Mouse (Mus musculus): Measurements from ENCODE around the gene Sergef.

The Sergef gene

DNA sequence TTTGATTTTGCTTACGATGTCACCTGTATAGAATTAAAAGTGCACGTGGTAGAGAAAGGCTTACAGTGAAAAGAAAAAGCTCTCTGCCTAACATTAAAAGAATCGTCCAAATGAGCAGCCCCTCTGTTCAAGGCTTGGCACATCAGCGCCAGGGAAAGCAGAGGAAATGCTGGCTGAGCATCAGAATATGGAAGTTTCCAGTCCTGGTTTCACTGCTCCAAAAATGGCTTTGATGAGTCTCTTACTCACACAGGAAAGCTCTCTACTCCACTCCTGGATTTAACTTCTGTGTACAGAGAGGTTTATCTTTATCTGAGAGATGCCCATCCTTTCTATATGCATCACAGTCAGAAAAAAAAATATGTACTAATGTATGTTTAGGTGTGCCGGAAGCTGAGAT, 61.5 kb downstream of the Sergef start:
- CTCF ChIA-PET = no interaction called here

DNA sequence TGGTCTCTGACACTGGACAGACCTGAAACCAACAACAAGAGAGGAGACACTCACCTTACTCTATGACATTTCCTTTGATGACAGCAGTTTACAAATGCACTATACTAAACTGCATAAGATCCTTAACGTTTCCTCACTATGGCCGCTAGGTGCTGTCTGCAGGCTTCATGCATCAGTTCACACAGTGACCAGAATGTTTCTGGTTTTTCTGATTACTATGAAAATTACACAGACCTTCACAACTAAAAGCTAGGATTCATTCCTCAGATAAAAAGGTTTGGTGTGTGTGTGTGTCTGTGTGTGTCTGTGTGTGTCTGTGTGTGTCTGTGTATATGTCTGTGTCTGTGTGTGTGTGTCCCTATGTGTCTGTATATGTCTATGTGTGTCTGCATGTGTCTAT, 63.7 kb downstream of the Sergef start:
- CTCF ChIA-PET = no interaction called here

DNA sequence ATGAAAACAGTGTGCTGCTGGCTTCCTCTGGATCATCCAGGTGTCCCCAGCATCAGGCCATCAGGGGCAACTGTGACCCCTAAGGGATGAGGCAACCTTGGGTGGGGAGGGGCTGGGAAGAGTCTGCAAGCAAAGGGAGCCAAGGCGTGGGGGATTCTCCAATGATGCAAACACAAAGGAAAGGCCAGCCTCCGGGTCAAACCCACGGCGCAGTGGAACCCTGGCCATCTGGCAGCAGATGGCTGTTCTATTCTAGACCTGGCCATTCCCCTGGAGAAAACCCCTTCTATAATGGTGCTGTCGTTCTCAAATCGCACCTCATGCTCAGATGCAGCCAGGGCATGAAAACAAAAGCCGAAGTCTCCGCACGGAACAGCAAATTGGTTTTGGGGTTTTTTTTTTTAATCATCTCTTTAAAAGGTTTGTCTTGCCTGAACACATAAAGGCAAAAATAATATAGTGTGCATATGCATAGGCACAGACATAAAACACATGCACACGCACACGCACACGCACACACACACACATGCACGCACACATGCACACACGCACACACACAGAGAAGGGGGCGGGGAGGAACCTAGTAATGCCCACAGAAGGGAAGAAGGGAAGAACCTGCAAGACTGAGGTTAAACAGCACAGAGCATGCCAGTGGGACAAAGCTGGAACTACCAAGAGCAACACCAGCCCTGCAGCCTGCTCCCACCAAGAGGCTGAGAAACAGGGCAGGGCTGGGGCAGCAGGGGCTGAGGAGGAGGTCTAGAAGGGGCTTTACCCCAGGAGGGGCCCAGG, 66.6 kb downstream of the Sergef start:
- CTCF ChIA-PET = no interaction called here

DNA sequence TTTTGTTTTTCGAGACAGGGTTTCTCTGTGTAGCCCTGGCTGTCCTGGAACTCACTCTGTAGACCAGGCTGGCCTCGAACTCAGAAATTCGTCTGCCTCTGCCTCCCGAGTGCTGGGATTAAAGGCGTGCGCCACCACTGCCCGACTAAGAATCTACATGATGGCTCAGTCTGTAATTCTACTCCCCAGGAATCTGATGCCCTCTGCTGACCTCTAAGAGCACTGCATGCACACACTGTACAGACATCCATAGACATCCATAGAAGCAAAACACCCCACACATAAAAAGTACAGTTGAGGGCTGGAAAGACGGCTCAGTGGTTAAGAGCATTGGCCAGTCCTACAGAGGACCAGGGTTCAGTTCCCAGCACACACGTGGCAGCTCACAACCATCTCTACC, 70.1 kb downstream of the Sergef start:
- CTCF ChIA-PET = interaction anchor here (0.7 kb wide), 1 partner anchor 256 kb away, joined by 5 read pairs; no protein-coding TSS in a partner anchor

DNA sequence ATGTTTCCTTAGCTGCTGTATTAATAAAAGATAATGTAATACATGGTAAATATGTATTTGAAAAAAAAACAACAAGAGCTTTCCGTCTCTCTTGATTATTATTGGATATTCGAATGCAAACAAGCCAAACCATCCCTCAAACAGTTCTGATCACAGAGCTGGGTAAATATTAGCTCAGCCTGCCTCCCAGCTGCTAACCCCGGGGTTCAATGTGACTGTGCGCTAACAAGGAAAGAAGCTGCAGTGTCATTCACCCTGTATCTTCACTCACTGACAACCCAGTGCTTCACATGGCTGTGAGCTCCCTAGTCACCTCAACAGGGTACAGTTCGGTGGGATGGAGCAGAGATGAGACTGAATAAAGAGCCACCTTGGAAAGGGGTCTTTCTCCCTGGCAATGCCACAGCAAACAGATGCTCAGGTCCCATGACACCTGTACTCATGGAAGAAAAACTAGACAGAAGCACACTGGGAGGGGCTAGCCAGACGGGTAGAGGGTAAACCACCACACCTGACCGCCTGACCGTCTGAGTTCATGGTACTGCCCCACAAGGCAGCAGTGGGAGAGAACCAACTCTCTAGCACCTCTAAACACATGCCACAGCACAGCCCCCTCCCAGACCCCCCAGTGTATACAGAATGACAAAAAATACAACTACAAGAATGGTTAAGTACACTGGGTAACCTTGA, 73.1 kb downstream of the Sergef start:
- CTCF ChIA-PET = no interaction called here

DNA sequence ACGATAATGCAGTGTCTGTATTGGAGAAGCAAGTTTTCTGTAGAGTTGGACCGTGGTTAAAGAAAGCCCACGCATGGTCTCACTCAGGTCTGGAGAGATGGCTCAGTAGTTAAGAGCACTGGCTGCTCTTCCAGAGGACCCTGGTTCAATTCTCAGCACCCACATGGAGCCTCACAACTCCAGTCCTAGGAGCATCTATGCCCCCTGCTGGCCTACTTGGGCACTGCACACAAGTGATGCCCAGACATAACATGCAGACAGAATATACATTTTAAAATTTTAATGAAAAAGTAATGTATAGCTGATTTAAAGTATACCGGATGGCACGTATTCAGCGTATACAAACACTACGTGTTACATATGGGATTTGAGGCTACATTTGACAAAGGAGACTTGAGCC, 74.2 kb downstream of the Sergef start:
- CTCF ChIA-PET = no interaction called here

DNA sequence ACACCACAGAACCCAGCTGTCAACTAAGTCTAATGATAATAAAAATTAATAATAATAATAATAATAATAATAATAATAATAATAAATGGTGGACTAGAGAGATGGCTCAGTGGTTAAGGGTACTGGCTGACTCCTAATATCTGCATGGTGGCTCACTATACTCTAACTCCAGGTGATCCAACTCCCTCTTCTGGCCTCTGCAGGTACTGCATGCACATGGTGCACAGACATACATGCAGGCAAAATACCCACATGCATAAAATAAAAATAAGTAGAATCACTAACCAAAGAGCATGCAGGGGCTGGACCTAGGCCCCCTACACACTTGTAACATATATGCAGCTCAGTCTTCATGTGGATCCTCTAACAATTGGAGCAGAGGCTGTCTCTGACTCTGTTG, 75.8 kb downstream of the Sergef start:
- CTCF ChIA-PET = interaction anchor here (0.7 kb wide), 2 partner anchors 19 to 599 kb away, joined by 3 to 5 read pairs; no protein-coding TSS in a partner anchor

DNA sequence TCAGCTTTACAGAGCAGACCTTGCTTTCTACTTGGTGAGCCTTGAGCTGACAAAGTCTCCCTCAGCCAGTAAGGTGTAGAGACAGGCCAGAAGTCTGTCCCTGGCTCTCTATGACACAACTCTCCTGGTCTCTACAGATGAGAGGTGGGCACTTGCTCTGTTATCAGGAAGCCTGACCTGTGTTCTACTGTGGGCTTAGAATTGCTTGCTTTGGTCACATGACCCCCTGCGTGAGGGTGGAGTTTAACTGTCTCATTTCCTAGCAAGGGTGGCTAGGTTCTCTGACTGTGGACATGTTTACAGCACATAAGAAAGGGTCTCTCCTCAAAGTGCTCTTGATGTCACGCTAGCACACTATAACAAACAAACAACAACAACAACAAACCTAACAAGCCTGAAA, 79.5 kb downstream of the Sergef start:
- CTCF ChIA-PET = no interaction called here

DNA sequence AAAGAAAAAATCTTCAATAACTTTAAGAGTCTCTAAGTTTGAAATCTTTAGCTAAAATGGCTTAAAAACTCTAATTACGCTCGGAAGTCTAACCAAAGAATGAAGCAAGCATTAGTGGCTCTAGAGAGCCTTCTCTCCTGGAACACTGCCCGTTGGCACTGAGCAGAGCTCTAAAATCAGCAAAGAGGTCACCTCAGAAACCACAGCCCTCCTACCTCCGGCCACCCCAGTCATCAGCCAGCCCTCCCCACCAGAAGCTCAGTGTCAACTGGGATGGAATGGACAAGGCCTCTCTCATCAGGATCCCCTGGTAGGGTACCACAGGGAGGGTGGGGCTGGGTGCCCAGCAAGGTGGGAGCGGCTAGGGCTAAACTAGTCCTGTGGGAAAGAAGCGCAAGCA, 80.0 kb downstream of the Sergef start:
- CTCF ChIA-PET = interaction anchor here (0.6 kb wide), 1 partner anchor 181 kb away, joined by 5 read pairs; no protein-coding TSS in a partner anchor

DNA sequence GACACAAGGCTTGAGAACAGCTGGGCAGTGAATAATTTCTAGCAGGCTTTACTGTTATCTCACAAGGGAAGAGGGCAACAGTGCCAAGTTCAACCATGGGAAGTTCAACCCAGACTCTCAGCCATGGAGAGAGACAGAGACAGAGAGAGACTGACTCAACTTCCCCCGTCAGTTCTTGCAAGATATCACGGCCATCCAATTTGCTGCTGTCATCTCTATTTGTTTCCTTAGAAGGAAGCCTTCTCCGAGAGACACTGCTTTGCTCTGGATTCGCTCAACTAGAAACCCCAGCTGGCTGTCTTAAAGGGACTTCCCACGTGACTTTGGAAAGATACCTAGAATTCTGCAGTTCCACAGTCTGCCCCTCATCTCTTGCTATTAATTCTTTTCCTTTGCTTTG, 80.6 kb downstream of the Sergef start:
- CTCF ChIA-PET = interaction anchor here (0.6 kb wide), 1 partner anchor 180 kb away, joined by 5 read pairs; no protein-coding TSS in a partner anchor

DNA sequence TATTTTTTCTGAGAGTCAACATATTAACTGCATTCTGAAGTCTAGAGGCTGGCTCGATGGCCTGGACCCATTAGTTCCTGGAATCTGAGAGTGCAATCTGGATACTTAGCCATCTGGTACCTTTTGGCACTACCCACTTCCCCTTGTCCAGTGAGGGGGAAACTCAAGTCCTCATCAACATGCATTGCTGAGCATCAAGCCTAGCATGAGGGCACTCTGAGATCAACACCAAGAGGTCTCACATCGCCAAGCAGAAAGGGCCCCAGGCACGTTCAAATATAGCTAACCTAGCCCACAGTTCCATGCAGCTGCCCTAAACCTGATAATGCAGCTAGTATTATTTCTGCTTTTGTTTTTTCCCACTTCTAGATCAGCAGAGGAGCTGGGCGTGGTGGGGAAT, 81.6 kb downstream of the Sergef start:
- CTCF ChIA-PET = no interaction called here

DNA sequence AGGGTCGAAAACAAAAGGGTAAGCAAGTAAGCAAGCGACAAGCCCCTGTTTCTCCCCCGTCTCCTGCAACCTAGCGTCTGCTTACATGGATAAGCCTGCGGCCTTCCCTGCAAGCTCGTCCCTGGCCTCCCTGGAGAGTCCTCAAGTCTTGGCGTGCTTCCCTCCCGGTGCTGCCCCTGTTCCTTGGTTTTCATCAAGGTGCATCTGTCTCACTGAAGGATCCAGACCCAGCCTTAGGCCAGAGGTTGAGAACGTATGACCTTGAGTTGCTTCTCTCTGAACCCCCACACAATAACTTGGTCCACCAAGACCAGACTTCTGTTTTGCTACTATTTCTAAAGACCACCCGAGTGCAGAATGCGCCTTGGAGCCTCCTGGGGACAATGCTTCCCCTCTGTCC, 82.2 kb downstream of the Sergef start:
- CTCF ChIA-PET = no interaction called here

DNA sequence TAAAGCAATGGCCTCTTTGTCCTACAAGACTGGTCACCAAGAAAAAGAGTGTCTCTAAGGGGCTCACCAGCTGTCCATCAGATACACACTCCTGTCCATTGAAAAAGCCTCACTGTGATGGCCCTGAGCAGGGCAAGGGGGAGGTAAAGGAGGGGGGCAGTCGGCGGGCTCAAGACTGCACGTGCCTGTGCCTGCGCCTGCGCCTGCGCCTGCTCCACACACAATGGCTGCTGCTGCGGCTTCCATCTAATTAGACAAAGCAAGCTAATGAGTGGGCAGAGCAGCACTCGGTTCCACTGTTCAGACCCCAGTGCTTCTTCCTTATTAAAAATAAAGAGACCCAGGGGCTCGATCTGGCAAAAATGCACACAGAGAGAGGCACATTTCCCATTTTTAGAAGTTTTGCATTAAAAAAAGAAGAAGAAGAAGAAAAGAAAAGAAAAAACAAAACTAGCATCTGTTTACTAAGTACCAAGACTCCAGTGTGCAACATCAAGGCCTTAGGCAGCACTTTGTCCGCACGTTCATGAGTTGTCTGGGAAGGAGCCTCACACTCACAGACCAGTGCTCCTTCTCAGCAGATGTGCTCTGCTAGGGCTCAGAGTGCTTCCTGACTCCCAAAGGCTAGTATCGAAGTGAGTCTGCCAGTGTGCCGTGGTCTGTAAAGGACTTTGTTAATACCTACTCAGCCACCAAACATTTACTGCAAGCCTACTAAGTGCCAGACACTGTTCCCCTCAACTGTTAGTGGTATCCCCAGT, 83.1 kb downstream of the Sergef start:
- CTCF ChIA-PET = no interaction called here

DNA sequence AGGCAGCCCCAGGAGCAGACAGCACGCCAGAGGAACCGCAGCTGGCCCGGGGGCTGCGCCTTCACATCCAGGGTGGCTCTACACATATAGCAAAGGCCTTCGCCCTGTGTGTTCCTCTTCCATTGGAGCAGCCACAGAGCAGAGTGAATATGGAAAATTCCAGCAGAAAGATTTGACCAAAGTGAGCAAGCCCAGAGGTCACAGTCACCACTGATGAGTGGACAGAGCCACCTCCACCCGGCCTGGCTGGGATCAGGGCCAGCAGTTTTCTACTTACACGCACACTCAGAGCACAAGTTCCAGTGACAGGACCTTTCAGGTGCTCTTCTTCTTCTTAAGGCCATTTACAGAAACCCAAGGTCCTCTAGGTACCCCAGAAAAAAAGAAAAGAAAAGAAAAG, 83.9 kb downstream of the Sergef start:
- CTCF ChIA-PET = no interaction called here

DNA sequence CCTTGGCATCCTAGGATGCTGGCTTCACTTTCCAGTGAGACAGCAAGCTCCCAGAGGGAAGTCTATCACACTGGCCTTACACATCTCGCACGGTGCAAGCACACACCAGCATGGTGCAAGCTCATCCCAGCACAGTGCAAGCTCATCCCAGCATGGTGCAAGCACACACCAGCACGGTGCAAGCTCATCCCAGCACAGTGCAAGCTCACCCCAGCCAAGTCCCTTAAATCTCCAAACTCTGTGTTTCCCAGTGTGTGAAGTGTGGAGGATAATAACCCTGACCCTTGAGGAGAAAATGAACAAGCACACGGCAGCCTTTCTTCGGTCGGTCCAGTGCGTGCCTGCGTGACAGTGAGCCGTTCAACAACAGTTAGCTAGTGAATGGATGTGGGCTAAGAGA, 84.8 kb downstream of the Sergef start:
- CTCF ChIA-PET = no interaction called here

DNA sequence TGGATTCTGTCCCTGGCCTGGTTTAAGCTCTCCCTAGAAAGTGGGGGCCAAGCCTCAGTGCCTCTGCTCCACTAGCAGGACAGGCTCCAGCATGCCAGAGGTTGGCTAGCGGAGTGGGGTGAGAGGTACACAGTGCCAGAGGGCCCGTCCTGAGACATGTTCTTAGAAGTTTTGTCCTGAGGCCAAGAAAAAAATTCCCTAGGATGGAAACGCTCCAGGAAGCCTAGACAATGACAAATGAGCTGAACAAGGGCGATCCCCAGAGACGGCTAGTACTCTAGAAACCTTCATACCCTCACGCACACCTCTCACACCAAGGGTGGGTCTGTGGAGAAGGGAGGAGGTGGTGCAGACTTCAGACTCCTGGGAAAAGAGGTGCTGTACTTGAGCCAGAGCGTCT, 85.6 kb downstream of the Sergef start:
- CTCF ChIA-PET = interaction anchor here (0.5 kb wide), 1 partner anchor 925 kb away, joined by 3 read pairs; no protein-coding TSS in a partner anchor

DNA sequence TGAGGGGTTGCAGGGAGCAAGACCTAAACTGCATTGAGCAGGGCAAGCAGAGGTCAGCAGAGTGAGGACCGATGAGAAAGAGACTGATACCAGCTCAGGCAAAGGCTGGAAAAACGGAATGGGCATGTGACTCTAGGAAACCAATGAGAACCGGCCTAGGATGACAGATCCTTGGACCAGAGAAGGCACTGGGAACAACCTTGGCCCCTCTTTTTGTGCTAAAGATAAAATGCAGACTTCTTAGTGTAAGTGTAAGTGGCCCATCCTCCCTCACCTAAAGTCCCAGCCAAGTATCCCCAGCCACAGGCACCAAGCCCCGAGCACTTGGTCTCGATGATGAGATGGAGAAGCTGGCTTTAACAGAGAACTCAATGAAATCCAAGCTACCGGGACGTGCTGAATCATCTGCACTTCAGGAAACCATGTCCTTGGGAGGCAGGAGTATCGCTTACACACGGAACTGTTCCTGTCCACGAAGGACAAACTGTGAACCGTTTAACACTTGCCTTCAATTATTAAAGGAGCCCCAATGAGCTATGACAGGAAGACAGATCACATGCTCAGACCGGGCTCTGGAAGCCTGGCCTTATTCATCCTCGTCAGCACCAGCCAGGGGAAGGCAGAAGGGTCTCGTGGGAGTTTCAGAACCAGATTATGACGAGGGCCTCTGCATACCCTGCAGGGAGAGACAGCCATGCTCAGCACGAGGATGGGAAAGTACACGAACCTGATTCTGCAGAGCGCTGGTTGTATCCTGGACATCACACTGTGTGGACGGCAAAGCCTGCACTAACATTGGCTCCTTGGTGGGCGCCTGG, 87.5 kb downstream of the Sergef start:
- CTCF ChIA-PET = no interaction called here

DNA sequence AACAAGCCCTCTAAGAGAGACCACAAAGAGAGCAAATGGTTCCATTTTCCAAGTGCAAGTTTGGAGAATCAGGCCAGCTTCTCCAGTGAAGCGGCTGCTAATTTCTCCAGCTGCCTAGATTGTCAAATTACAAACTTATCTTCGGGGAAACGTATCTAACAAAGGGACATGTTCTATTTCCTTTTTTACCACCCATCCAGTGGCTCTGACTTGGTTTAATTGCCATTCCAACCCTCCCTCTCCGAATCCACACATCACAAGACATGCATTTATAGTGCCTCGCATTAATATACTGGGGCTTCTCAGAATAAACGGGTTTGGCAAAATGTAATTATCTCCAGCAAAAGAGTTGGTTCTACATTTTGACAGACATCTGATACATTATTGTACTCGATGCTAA, 88.4 kb downstream of the Sergef start:
- CTCF ChIA-PET = no interaction called here

DNA sequence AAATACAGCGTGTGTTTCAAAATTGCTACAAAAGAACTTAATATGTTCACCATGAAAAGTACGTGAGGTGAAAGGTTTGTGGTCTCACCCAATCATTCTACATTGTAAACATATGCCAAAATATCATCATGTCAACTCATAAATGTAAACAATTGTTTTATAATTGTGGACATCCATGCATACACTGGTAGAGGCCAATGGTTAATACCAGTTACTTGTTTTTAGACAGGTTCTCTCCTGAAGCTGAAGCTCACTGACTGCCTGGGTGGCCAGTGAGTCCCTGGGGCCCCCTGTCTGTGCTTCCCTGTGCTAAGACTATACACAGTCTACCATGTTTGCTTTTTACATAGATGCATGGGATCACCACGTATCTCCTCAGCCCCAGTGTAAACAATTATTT, 91.5 kb downstream of the Sergef start:
- CTCF ChIA-PET = no interaction called here

DNA sequence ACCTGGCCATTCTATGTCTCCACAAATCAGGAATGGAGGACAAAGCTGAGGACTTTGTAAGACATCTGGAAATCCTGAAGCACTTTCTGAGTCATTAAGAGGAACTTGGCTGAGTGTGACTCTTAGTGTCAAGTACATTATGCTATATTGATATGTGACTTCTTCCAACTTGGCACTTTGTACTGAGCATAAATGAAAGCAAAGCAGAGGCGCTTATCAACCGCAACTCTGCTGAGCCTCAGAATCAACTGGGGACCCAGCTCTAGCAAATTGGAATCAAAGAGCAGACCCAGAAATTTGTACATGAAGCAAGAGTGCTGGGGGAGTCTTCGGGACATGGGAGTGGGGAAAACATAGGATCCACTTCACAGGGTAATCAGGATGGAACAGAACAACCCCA, 92.0 kb downstream of the Sergef start:
- CTCF ChIA-PET = no interaction called here

DNA sequence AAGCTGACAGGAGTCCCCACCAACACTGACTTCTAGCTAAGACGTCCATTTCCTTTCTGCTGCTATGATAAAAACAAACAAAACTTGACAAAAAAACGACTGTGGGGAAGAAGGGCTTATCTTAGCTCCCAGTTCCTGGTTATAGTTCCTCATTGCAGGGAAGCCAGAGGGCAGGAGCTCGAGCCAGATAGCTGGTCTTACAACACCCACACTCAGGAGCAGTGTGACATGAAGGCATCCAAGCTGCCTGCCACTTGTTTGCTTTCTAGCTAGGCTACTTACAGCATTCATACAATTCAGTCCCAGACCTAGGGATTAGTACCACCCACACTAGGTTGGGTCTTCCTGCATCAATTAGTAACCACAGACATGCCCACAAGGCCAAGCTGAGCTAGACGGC, 93.1 kb downstream of the Sergef start:
- CTCF ChIA-PET = interaction anchor here (0.6 kb wide), 1 partner anchor 609 kb away, joined by 7 read pairs; no protein-coding TSS in a partner anchor

DNA sequence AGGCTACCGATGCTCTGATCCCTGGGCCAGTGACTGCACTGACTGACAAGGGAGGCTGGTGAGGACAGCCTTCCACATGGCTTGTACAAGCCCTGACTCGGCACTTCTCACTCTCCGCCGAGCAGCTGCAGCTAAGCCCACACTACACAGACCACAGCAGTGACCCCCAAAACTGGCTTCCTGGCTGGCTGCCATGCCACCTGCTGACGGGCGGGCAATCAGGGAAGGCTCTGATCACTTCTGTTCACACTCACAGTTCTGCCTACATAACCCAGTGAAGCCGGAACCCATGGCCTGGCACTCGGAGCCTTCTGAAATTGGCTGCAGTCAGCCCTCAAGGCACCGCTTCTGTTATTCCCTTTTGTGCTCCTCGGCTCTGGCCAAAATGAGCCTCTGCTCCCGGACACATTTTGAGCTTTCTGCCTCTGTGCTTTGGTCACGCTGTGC, 95.4 kb downstream of the Sergef start:
- CTCF ChIA-PET = interaction anchor here (0.5 to 0.6 kb wide), 2 partner anchors 19 to 132 kb away, joined by 3 read pairs; no protein-coding TSS in a partner anchor

Data from spleen, embryonic (tissue).